Mouse (Mus musculus): ENCODE measurements around the gene Efna5. TPM values are rescaled to one million over a fixed set of nuclear protein-coding genes. Genes with fewer than 3 reads are reported as not detected.

Efna5 gene
- polyA plus RNA-seq, 1 experiment: 0.46 TPM

GRCm38 (mm10) chr17:62646836-62647235 is 234.3 kb downstream of the Efna5 start:
- 91% methylated on average over 8 of the region's 8 CpGs for WGBS
- H3K27me3 ChIP-seq (ENCODE audit: control insufficient read depth, insufficient read depth, low read length): no peaks in the 10 kb centered on the region
- no peaks in the 10 kb centered on the region for H3K36me3 ChIP-seq (ENCODE audit: control insufficient read depth, insufficient read depth, low read length)
- no peaks in the 10 kb centered on the region for H3K4me1 ChIP-seq (ENCODE audit: control insufficient read depth, insufficient read depth, insufficient read length, low read length)
- TF ChIP-seq POLR2A (IDR thresholded peaks at IDR 0.05; ENCODE audit: low read depth, low read length) (no peak), CTCF (IDR thresholded peaks at IDR 0.05; ENCODE audit: extremely low read depth, insufficient read length, insufficient replicate concordance, low read depth, low read length) (no peak)
- no peak overlapping the region for H3K4me3 ChIP-seq (ENCODE audit: low read depth, low read length)
- no peak overlapping the region for H3K27ac ChIP-seq (ENCODE audit: insufficient read depth, low read depth, low read length)

- no peaks in the 10 kb centered on the region for H3K27me3 ChIP-seq (ENCODE audit: control insufficient read depth, insufficient read depth, low read length)
- no peaks in the 10 kb centered on the region for H3K36me3 ChIP-seq (ENCODE audit: control insufficient read depth, insufficient read depth, low read length)
- no peaks in the 10 kb centered on the region for H3K4me1 ChIP-seq (ENCODE audit: control insufficient read depth, insufficient read depth, insufficient read length, low read length)
- H3K27ac ChIP-seq (ENCODE audit: insufficient read depth, low read depth, low read length): no peak overlapping the region
- 80% methylated on average over 12 of the region's 12 CpGs for WGBS
- no peak overlapping the region for H3K4me3 ChIP-seq (ENCODE audit: low read depth, low read length)
- TF ChIP-seq CTCF (IDR thresholded peaks at IDR 0.05; ENCODE audit: extremely low read depth, insufficient read length, insufficient replicate concordance, low read depth, low read length) (no peak), POLR2A (IDR thresholded peaks at IDR 0.05; ENCODE audit: low read depth, low read length) (no peak)
Measured at GRCm38 (mm10) chr17:62642447-62643145, 238.5 kb downstream of the Efna5 start.

GRCm38 (mm10) chr17:62640654-62641053 is 240.5 kb downstream of the Efna5 start:
- H3K4me1 ChIP-seq (ENCODE audit: control insufficient read depth, insufficient read depth, insufficient read length, low read length): no peaks in the 10 kb centered on the region
- 76% methylated on average over 6 of the region's 6 CpGs for WGBS
- H3K27ac ChIP-seq (ENCODE audit: insufficient read depth, low read depth, low read length): no peak overlapping the region
- TF ChIP-seq POLR2A (IDR thresholded peaks at IDR 0.05; ENCODE audit: low read depth, low read length) (no peak), CTCF (IDR thresholded peaks at IDR 0.05; ENCODE audit: extremely low read depth, insufficient read length, insufficient replicate concordance, low read depth, low read length) (no peak)
- no peak overlapping the region for H3K4me3 ChIP-seq (ENCODE audit: low read depth, low read length)
- no peaks in the 10 kb centered on the region for H3K36me3 ChIP-seq (ENCODE audit: control insufficient read depth, insufficient read depth, low read length)
- H3K27me3 ChIP-seq (ENCODE audit: control insufficient read depth, insufficient read depth, low read length): no peaks in the 10 kb centered on the region

GRCm38 (mm10) chr17:62636896-62637295 is 244.2 kb downstream of the Efna5 start:
- no peak for TF ChIP-seq POLR2A (IDR thresholded peaks at IDR 0.05; ENCODE audit: low read depth, low read length)
- no peak for TF ChIP-seq CTCF (IDR thresholded peaks at IDR 0.05; ENCODE audit: extremely low read depth, insufficient read length, insufficient replicate concordance, low read depth, low read length)
- 75% methylated on average over 7 of the region's 7 CpGs for WGBS
- no peaks in the 10 kb centered on the region for H3K36me3 ChIP-seq (ENCODE audit: control insufficient read depth, insufficient read depth, low read length)
- no peak overlapping the region for H3K4me3 ChIP-seq (ENCODE audit: low read depth, low read length)
- no peaks in the 10 kb centered on the region for H3K27me3 ChIP-seq (ENCODE audit: control insufficient read depth, insufficient read depth, low read length)
- no peak overlapping the region for H3K27ac ChIP-seq (ENCODE audit: insufficient read depth, low read depth, low read length)
- no peaks in the 10 kb centered on the region for H3K4me1 ChIP-seq (ENCODE audit: control insufficient read depth, insufficient read depth, insufficient read length, low read length)

GRCm38 (mm10) chr17:62634937-62635336 is 246.2 kb downstream of the Efna5 start:
- no peaks in the 10 kb centered on the region for H3K36me3 ChIP-seq (ENCODE audit: control insufficient read depth, insufficient read depth, low read length)
- no peak overlapping the region for H3K4me3 ChIP-seq (ENCODE audit: low read depth, low read length)
- WGBS: 61% methylated on average over 3 of the region's 3 CpGs
- no peak overlapping the region for H3K27ac ChIP-seq (ENCODE audit: insufficient read depth, low read depth, low read length)
- H3K27me3 ChIP-seq (ENCODE audit: control insufficient read depth, insufficient read depth, low read length): no peaks in the 10 kb centered on the region
- no peak for TF ChIP-seq CTCF (IDR thresholded peaks at IDR 0.05; ENCODE audit: extremely low read depth, insufficient read length, insufficient replicate concordance, low read depth, low read length)
- TF ChIP-seq POLR2A (IDR thresholded peaks at IDR 0.05; ENCODE audit: low read depth, low read length): no peak
- no peaks in the 10 kb centered on the region for H3K4me1 ChIP-seq (ENCODE audit: control insufficient read depth, insufficient read depth, insufficient read length, low read length)

GRCm38 (mm10) chr17:62628474-62628873 is 252.6 kb downstream of the Efna5 start:
- Histone ChIP-seq H3K27ac (ENCODE audit: insufficient read depth, low read depth, low read length) (no peak overlapping the region), H3K36me3 (ENCODE audit: control insufficient read depth, insufficient read depth, low read length) (no peaks in the 10 kb centered on the region), H3K27me3 (ENCODE audit: control insufficient read depth, insufficient read depth, low read length) (no peaks in the 10 kb centered on the region), H3K4me1 (ENCODE audit: control insufficient read depth, insufficient read depth, insufficient read length, low read length) (no peaks in the 10 kb centered on the region), H3K4me3 (ENCODE audit: low read depth, low read length) (no peak overlapping the region)
- no peak for TF ChIP-seq POLR2A (IDR thresholded peaks at IDR 0.05; ENCODE audit: low read depth, low read length)
- TF ChIP-seq CTCF (IDR thresholded peaks at IDR 0.05; ENCODE audit: extremely low read depth, insufficient read length, insufficient replicate concordance, low read depth, low read length): no peak
- WGBS: 71% methylated on average over 1 of the region's 1 CpGs

- WGBS: 52% methylated on average over 1 of the region's 1 CpGs
- Histone ChIP-seq H3K4me3 (ENCODE audit: low read depth, low read length) (no peak overlapping the region), H3K27ac (ENCODE audit: insufficient read depth, low read depth, low read length) (no peak overlapping the region), H3K4me1 (ENCODE audit: control insufficient read depth, insufficient read depth, insufficient read length, low read length) (no peaks in the 10 kb centered on the region), H3K27me3 (ENCODE audit: control insufficient read depth, insufficient read depth, low read length) (no peaks in the 10 kb centered on the region; the same call in 1 of the 2 replicates), H3K36me3 (ENCODE audit: control insufficient read depth, insufficient read depth, low read length) (no peaks in the 10 kb centered on the region)
- no peak for TF ChIP-seq CTCF (IDR thresholded peaks at IDR 0.05; ENCODE audit: extremely low read depth, insufficient read length, insufficient replicate concordance, low read depth, low read length)
- TF ChIP-seq POLR2A (IDR thresholded peaks at IDR 0.05; ENCODE audit: low read depth, low read length): no peak
Measured at GRCm38 (mm10) chr17:62627508-62627907, 253.6 kb downstream of the Efna5 start.
